Mouse (Mus musculus): ENCODE measurements around the gene Alkbh4. TPM values are rescaled to one million over a fixed set of nuclear protein-coding genes. Genes with fewer than 3 reads are reported as not detected.

Gene Alkbh4
- polyA plus RNA-seq (2015; fragmentation: Nextera tagmentation; extraction: Ambion mirVana) = 8.8 and 9.2 TPM in 2 replicates

DNA sequence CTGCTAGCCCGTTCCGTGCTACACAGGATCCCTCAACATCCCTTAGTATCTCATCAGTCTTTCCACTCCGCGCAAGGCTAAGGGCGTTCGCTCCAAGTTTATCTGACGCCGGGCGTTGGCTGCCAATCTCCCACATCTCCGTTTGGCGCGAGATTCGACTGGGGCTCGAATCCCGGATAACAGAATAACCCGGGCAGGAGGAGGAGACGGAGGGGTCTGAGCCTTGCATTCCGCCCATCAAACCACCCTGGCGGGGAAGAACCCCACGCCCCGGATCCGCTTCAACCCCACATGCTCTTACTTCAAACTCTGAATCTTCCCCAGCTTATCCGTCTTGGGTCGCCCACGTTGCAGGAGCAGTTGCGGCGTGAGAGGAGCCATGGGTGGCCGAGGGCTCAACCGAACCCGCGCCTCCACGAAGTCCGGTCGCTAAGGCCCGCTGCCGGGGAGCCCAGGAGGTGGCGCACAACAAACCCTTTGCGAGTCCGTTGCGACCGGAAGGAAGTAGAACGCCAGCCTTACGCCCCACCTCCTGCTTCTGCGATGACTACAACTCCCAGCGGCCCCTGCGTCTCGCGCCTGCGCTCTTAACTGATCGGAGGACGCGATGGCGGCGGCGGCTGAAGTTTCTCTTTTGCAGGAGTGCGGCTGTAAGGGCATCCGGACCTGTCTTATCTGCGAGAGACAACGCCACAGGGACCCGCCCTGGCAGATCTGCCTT is at the start of gene Alkbh4, which contains the start of gene Lrwd1:
TSS of gene Alkbh4 (plus strand) at position 576 of the 721 bp plus-strand sequence.
TSS of gene Lrwd1 (minus strand) at position 504 of the 721 bp plus-strand sequence.
- ATAC-seq (peak; percentile 95), DNase-seq (peak; percentile 97)
- H3K9me3 ChIP-seq (ENCODE audit: low read length) = no peaks in the 10 kb centered on the region
- under 1% methylated on average over 60 of the region's 60 CpGs for WGBS (ENCODE audit: insufficient replicate concordance)
- H3K4me2 ChIP-seq (ENCODE audit: low read depth, low read length) = peak within 1 kb of the TSS; percentile 77
- peak within 1 kb of the TSS; percentile 93 for H3K4me3 ChIP-seq (ENCODE audit: low read depth, low read length)
- peak; percentile 90 for TF ChIP-seq CTCF (IDR thresholded peaks at IDR 0.05; ENCODE audit: low read depth)
- TF ChIP-seq EP300 (IDR thresholded peaks at IDR 0.05; ENCODE audit: low read depth) = peak; percentile 47; the same call in 1 of the 2 replicates
- no peaks in the 10 kb centered on the region for H3K27me3 ChIP-seq (ENCODE audit: insufficient read depth, low read length)
- peaks cover 15% of the 10 kb centered on the region for H3K4me1 ChIP-seq (ENCODE audit: insufficient read depth)
- peak within 1 kb of the TSS; percentile 91 for H3K27ac ChIP-seq (ENCODE audit: low read depth)
- H3K9ac ChIP-seq (replicated peaks) = peak within 1 kb of the TSS; percentile 89
- H3K36me3 ChIP-seq (replicated peaks; ENCODE audit: insufficient read depth, low read length) = peaks cover 41% of the 10 kb centered on the region

DNA sequence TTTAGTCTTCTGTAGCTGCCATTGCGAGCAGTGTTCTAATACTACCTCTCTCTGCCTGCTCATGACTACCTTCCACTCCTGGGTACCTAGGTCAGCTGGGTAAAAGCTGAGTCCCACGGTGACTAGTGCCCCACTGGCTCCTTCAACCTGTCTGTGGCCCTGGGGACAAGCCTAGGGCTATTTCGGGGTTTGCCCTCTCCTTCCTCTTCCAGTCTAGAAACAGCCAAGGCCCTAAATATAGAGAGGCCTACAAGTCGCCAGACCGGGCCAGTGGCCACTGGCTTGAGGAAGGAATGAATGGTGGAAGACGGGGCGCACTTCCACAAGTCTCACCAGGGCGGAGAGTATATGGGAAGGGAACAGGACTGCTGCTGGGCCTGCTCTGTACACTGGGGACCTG is 49.7 kb upstream of the Alkbh4 start:
- Histone ChIP-seq H3K27me3 (ENCODE audit: insufficient read depth, low read length) (peaks cover 13% of the 10 kb centered on the region), H3K27ac (ENCODE audit: low read depth) (no peak overlapping the region), H3K9me3 (ENCODE audit: low read length) (no peaks in the 10 kb centered on the region), H3K36me3 (replicated peaks; ENCODE audit: insufficient read depth, low read length) (no peaks in the 10 kb centered on the region), H3K4me2 (ENCODE audit: low read depth, low read length) (no peak overlapping the region; the same call in 1 of the 2 replicates), H3K4me1 (ENCODE audit: insufficient read depth) (peaks cover 9% of the 10 kb centered on the region), H3K4me3 (ENCODE audit: low read depth, low read length) (no peak overlapping the region), H3K9ac (replicated peaks) (no peak overlapping the region)
- TF ChIP-seq EP300 (IDR thresholded peaks at IDR 0.05; ENCODE audit: low read depth) = no peak
- no peak for TF ChIP-seq CTCF (IDR thresholded peaks at IDR 0.05; ENCODE audit: low read depth)
- ATAC-seq (no peak), DNase-seq (no peak)
- 79% methylated on average over 8 of the region's 8 CpGs for WGBS (ENCODE audit: insufficient replicate concordance)

DNA sequence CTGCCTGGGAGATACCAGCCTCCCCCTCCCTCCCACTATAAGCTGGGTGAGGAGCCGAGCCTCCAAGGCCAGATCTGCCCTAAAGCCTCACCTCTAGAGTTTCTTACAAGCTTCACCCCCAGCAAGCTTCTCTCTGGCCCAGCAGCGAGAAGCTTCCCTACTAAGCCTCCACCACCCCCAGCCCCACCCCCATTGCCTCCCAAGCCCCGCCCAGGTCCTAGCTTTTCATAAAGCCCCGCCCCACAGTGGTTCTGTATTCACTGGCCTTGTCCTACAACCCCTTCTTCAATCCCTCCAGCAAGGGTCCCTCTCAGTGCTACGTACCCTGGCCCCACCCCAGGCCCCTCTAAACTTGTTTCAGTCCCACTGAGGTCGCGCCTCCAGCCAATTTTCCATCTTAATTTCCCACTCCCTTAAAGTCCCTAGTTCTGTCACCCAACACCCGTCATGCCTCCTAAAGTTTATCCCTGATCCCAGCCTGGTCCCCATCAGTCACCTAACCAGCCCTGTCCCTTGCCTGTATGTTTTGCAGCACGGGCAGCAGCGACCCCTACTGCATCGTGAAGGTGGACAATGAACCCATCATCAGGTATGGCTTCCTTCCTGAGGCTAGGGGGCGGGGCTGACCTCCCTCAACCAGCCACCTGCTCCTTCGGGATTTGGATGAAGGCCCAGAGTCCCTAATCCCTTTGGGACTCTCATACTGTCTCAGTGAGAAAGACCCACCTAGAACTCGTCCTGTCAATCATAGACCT is 46.9 kb upstream of the Alkbh4 start:
- DNase-seq = no peak
- H3K27me3 ChIP-seq (ENCODE audit: insufficient read depth, low read length) = peaks cover 11% of the 10 kb centered on the region
- H3K4me3 ChIP-seq (ENCODE audit: low read depth, low read length) = no peak overlapping the region
- H3K4me2 ChIP-seq (ENCODE audit: low read depth, low read length) = no peak overlapping the region
- no peak for ATAC-seq
- no peak overlapping the region for H3K9ac ChIP-seq (replicated peaks)
- no peak overlapping the region for H3K27ac ChIP-seq (ENCODE audit: low read depth)
- TF ChIP-seq EP300 (IDR thresholded peaks at IDR 0.05; ENCODE audit: low read depth) (no peak), CTCF (IDR thresholded peaks at IDR 0.05; ENCODE audit: low read depth) (peak; percentile 44)
- H3K9me3 ChIP-seq (ENCODE audit: low read length) = no peaks in the 10 kb centered on the region
- WGBS (ENCODE audit: insufficient replicate concordance) = 29% methylated on average over 14 of the region's 14 CpGs
- H3K36me3 ChIP-seq (replicated peaks; ENCODE audit: insufficient read depth, low read length) = no peaks in the 10 kb centered on the region
- peaks cover 4% of the 10 kb centered on the region for H3K4me1 ChIP-seq (ENCODE audit: insufficient read depth)

DNA sequence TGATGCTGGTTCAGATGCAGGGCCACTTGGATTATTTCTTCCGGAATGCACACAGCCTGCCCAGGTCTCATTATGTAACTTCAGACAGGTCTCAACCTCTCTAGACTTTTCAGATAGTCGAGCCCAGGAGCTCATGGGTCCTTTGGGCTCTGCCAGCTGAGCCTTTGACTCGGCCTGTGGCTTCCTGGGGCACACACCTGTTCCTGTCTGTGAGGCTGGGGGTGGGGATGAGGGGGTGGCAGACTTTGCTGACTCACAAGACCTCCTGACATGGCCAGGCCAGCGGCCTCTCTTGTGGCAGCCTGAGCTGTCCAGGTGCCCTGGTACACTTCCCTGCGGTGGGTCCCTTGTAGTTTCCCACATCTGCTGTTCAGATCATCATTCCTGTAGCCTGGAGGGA is 44.0 kb upstream of the Alkbh4 start:
- no peak for DNase-seq
- no peaks in the 10 kb centered on the region for H3K27me3 ChIP-seq (ENCODE audit: insufficient read depth, low read length)
- no peaks in the 10 kb centered on the region for H3K9me3 ChIP-seq (ENCODE audit: low read length)
- H3K4me3 ChIP-seq (ENCODE audit: low read depth, low read length) = no peak overlapping the region
- H3K9ac ChIP-seq (replicated peaks) = no peak overlapping the region
- no peak overlapping the region for H3K27ac ChIP-seq (ENCODE audit: low read depth)
- ATAC-seq = no peak
- 50% methylated on average over 5 of the region's 5 CpGs for WGBS (ENCODE audit: insufficient replicate concordance)
- H3K4me2 ChIP-seq (ENCODE audit: low read depth, low read length) = no peak overlapping the region
- no peaks in the 10 kb centered on the region for H3K4me1 ChIP-seq (ENCODE audit: insufficient read depth)
- H3K36me3 ChIP-seq (replicated peaks; ENCODE audit: insufficient read depth, low read length) = no peaks in the 10 kb centered on the region
- no peak for TF ChIP-seq CTCF (IDR thresholded peaks at IDR 0.05; ENCODE audit: low read depth)
- no peak for TF ChIP-seq EP300 (IDR thresholded peaks at IDR 0.05; ENCODE audit: low read depth)

DNA sequence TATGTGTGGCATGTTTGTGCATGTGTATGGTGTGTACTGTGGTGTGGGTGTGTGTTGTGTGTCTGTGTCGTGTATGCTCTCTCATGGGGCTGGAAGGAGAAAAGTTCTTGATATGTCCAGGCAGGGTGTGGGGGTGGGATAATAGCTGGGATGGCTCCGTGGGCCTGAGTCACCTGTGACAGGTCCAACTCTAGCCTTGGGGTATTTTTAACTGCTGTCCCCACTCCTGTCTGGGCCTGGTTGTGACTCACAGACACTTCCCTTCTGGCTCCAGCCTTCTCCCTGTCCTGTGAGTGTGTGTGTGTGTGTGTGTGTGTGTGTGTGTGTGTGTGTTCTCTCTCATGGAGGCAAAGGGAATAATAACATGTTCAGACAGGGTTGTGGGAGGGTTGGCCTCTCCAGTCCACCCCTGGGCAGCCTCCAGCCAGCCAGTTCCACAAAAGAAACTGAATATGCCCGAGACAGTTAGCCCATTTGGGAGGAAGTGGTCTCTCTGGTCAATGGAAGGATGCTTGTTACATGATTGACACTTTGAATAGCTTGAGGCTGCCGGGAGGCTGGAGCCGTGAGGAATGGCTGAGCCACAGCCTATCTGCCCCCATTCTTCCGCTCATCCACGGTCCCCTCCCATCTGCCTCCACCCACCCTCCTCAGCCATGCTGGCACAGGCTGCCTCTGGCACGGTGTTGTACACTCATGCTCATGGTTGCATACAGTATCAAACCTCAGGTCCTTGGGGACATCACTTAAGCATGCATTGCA is 41.5 kb upstream of the Alkbh4 start:
- Histone ChIP-seq H3K9ac (replicated peaks) (no peak overlapping the region), H3K36me3 (replicated peaks; ENCODE audit: insufficient read depth, low read length) (no peaks in the 10 kb centered on the region), H3K9me3 (ENCODE audit: low read length) (no peaks in the 10 kb centered on the region), H3K4me2 (ENCODE audit: low read depth, low read length) (no peak overlapping the region), H3K4me3 (ENCODE audit: low read depth, low read length) (no peak overlapping the region), H3K27ac (ENCODE audit: low read depth) (no peak overlapping the region), H3K27me3 (ENCODE audit: insufficient read depth, low read length) (no peaks in the 10 kb centered on the region), H3K4me1 (ENCODE audit: insufficient read depth) (no peaks in the 10 kb centered on the region)
- DNase-seq = no peak
- WGBS (ENCODE audit: insufficient replicate concordance) = 36% methylated on average over 8 of the region's 8 CpGs
- no peak for TF ChIP-seq EP300 (IDR thresholded peaks at IDR 0.05; ENCODE audit: low read depth)
- no peak for TF ChIP-seq CTCF (IDR thresholded peaks at IDR 0.05; ENCODE audit: low read depth)
- ATAC-seq = no peak

DNA sequence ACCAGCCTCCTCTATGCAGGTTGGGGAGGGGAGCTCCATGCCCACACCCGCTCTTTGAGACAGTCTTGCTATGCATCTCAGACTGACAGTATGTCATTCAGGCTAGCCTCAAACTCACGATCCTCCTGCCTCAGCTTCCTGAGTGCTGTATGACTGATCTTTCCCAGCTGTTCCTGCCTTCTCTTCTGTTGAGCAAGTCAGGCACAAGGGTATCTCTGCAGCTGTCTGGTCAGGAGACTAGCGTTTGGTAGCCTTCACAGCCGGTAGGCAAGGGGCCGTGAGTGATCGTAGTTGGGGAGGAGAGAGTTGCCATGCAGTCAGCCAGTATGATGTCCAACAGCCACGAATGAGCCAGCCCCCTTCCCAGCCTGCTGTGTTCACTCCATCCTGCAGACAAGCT is 40.9 kb upstream of the Alkbh4 start:
- Histone ChIP-seq H3K4me3 (ENCODE audit: low read depth, low read length) (no peak overlapping the region), H3K9me3 (ENCODE audit: low read length) (no peaks in the 10 kb centered on the region), H3K27ac (ENCODE audit: low read depth) (no peak overlapping the region), H3K9ac (replicated peaks) (no peak overlapping the region), H3K27me3 (ENCODE audit: insufficient read depth, low read length) (no peaks in the 10 kb centered on the region), H3K4me1 (ENCODE audit: insufficient read depth) (no peaks in the 10 kb centered on the region), H3K4me2 (ENCODE audit: low read depth, low read length) (no peak overlapping the region), H3K36me3 (replicated peaks; ENCODE audit: insufficient read depth, low read length) (no peaks in the 10 kb centered on the region)
- WGBS (ENCODE audit: insufficient replicate concordance) = 68% methylated on average over 7 of the region's 7 CpGs
- no peak for ATAC-seq
- TF ChIP-seq EP300 (IDR thresholded peaks at IDR 0.05; ENCODE audit: low read depth) (no peak), CTCF (IDR thresholded peaks at IDR 0.05; ENCODE audit: low read depth) (no peak)
- no peak for DNase-seq
